Comparison of ENCODE assay signal across 8 mouse cellular contexts in the genomic region with DNA sequence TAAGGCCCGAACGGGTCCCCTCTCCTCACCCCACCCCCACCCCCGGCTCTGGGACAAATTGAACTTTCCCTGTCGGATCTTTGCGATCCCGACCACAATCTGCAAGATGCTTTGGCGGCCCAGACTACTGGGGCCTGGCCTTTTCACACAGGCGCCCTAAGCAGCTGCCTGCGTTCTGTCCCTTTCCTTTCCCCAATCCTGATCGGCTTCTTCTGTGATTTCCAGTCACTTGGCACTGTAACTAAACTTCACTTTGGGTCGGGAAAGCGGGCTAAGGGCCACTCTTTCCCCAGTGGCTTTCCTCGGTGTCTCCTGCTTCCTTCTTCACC. TPM values are rescaled to one million over a fixed set of nuclear protein-coding genes. Genes with fewer than 3 reads are reported as not detected.
DNase-seq lines count a peak whose midpoint lies in the region; ATAC-seq lines count a peak whose summit lies in the region.

No protein-coding gene starts in this region.

- H3K4me1 ChIP-seq in embryonic facial prominence, embryonic 10.5 days = peaks cover 56% of the 10 kb centered on the region
- peaks cover 23% of the 10 kb centered on the region for H3K4me1 ChIP-seq in hindbrain, embryonic 16.5 days (ENCODE audit: control insufficient read depth, insufficient read depth, low read depth, low read length)
- H3K4me1 ChIP-seq in midbrain, embryonic 16.5 days (ENCODE audit: control insufficient read depth, insufficient read depth, low read length) = peaks cover 30% of the 10 kb centered on the region

- H3K27ac ChIP-seq in embryonic facial prominence, embryonic 10.5 days (replicated peaks) = peak overlapping the region; percentile 91
- H3K27ac ChIP-seq in hindbrain, embryonic 16.5 days (ENCODE audit: low read depth, low read length) = peak overlapping the region; percentile 81
- H3K27ac ChIP-seq in midbrain, embryonic 16.5 days (ENCODE audit: low read length) = peak overlapping the region; percentile 69

- H3K36me3 ChIP-seq in embryonic facial prominence, embryonic 10.5 days (replicated peaks) = peaks cover 25% of the 10 kb centered on the region
- H3K36me3 ChIP-seq in hindbrain, embryonic 16.5 days (ENCODE audit: control insufficient read depth, insufficient read depth, low read length) = no peaks in the 10 kb centered on the region
- H3K36me3 ChIP-seq in midbrain, embryonic 16.5 days (ENCODE audit: control insufficient read depth, insufficient read depth, low read length) = no peaks in the 10 kb centered on the region

- no peaks in the 10 kb centered on the region for H3K27me3 ChIP-seq in embryonic facial prominence, embryonic 10.5 days (replicated peaks; ENCODE audit: low read depth, poor library complexity, severe bottlenecking)
- no peaks in the 10 kb centered on the region; the same call in 1 of the 2 replicates for H3K27me3 ChIP-seq in hindbrain, embryonic 16.5 days (replicated peaks; ENCODE audit: control insufficient read depth, insufficient read depth, low read length)
- H3K27me3 ChIP-seq in midbrain, embryonic 16.5 days (ENCODE audit: control insufficient read depth, insufficient read depth, low read depth, low read length) = no peaks in the 10 kb centered on the region

- WGBS in embryonic facial prominence, embryonic 10.5 days = under 1% methylated on average over 13 of the region's 13 CpGs
- WGBS in hindbrain, embryonic 16.5 days = under 1% methylated on average over 13 of the region's 13 CpGs
- under 1% methylated on average over 13 of the region's 13 CpGs for WGBS in midbrain, embryonic 16.5 days

- peak overlapping the region; percentile 95 for H3K4me2 ChIP-seq in hindbrain, embryonic 16.5 days (ENCODE audit: low read length)
- peak overlapping the region; percentile 99 for H3K4me2 ChIP-seq in midbrain, embryonic 16.5 days (ENCODE audit: low read length)

- intact Hi-C loops in left cerebral cortex, postnatal 36 days (cut with DNase I) = no loop called here

- peak; percentile 30 to 38 for DNase-seq in left cerebral cortex, postnatal 36 days (ENCODE audit: low spot score in 2 of 2)
- DNase-seq in left cerebral cortex, adult 9 months (ENCODE audit: low spot score in 2 of 2) = no peak
- DNase-seq in embryonic facial prominence, embryonic 10.5 days (ENCODE audit: low spot score) = no peak
- DNase-seq in left cerebral cortex, adult 11 months (ENCODE audit: low spot score) = no peak
- DNase-seq in layer of hippocampus, adult 9-10 months (ENCODE audit: low spot score) = no peak
- no peak for DNase-seq in right cerebral cortex, adult 18-20 months

- peak overlapping the region; percentile 96 for H3K4me3 ChIP-seq in embryonic facial prominence, embryonic 10.5 days
- peak overlapping the region; percentile 80 for H3K4me3 ChIP-seq in hindbrain, embryonic 16.5 days (ENCODE audit: low read length)
- H3K4me3 ChIP-seq in midbrain, embryonic 16.5 days (ENCODE audit: low read depth, low read length) = peak overlapping the region; percentile 71

- no peak for ATAC-seq in hindbrain, embryonic 16.5 days
- ATAC-seq in midbrain, embryonic 16.5 days = peak; percentile 4; the same call in 1 of the 2 replicates

- H3K9me3 ChIP-seq in embryonic facial prominence, embryonic 10.5 days = no peaks in the 10 kb centered on the region
- no peaks in the 10 kb centered on the region for H3K9me3 ChIP-seq in hindbrain, embryonic 16.5 days (ENCODE audit: control insufficient read depth, low read length)
- H3K9me3 ChIP-seq in midbrain, embryonic 16.5 days (replicated peaks; ENCODE audit: control insufficient read depth, low read length, poor library complexity, severe bottlenecking) = no peaks in the 10 kb centered on the region

- H3K9ac ChIP-seq in hindbrain, embryonic 16.5 days (ENCODE audit: low read depth, low read length) = peak overlapping the region; percentile 77
- H3K9ac ChIP-seq in midbrain, embryonic 16.5 days (ENCODE audit: low read depth, low read length) = peak overlapping the region; percentile 68

RNA-seq across cellular contexts. Expression of a gene that starts 17.5 kb away (rescaled TPM):
- 10 to 100 TPM; 17.5 to 18.1 TPM for total RNA-seq in left cerebral cortex, postnatal 36 days (2021)
- 43.8 and 44.7 TPM in 2 replicates for polyA plus RNA-seq in embryonic facial prominence, embryonic 10.5 days (2016; fragmentation: Nextera tagmentation; extraction: Ambion mirVana)
- 35.5 and 37.8 TPM in 2 replicates for polyA plus RNA-seq in hindbrain, embryonic 16.5 days (2015; fragmentation: Nextera tagmentation; extraction: Ambion mirVana)
- polyA plus RNA-seq in midbrain, embryonic 16.5 days (2015; fragmentation: Nextera tagmentation; extraction: Ambion mirVana) = 38.6 and 40.7 TPM in 2 replicates

RNA-seq across cellular contexts. Expression of a gene that starts 17.6 kb away (rescaled TPM):
- 10 to 100 TPM; 24.7 to 30.7 TPM for total RNA-seq in left cerebral cortex, postnatal 36 days (2021)
- 46.7 and 48.9 TPM in 2 replicates for polyA plus RNA-seq in embryonic facial prominence, embryonic 10.5 days (2016; fragmentation: Nextera tagmentation; extraction: Ambion mirVana)
- polyA plus RNA-seq in hindbrain, embryonic 16.5 days (2015; fragmentation: Nextera tagmentation; extraction: Ambion mirVana) = 43.7 and 45.3 TPM in 2 replicates
- polyA plus RNA-seq in midbrain, embryonic 16.5 days (2015; fragmentation: Nextera tagmentation; extraction: Ambion mirVana) = 47.0 and 47.7 TPM in 2 replicates

RNA-seq across cellular contexts. Expression of a gene that starts 17.6 kb away (rescaled TPM):
- total RNA-seq in left cerebral cortex, postnatal 36 days (2021) = 1 to 10 TPM; 4.5 to 7.8 TPM
- 1.6 and 2.4 TPM in 2 replicates for polyA plus RNA-seq in embryonic facial prominence, embryonic 10.5 days (2016; fragmentation: Nextera tagmentation; extraction: Ambion mirVana)
- 1.7 and 1.9 TPM in 2 replicates for polyA plus RNA-seq in hindbrain, embryonic 16.5 days (2015; fragmentation: Nextera tagmentation; extraction: Ambion mirVana)
- 1.3 and 2.0 TPM in 2 replicates for polyA plus RNA-seq in midbrain, embryonic 16.5 days (2015; fragmentation: Nextera tagmentation; extraction: Ambion mirVana)

RNA-seq across cellular contexts. Expression of a gene that starts 36.7 kb away (rescaled TPM):
- total RNA-seq in left cerebral cortex, postnatal 36 days (2021) = 10 to 100 TPM; 10.6 to 13.5 TPM
- polyA plus RNA-seq in embryonic facial prominence, embryonic 10.5 days (2016; fragmentation: Nextera tagmentation; extraction: Ambion mirVana) = 4.1 and 5.4 TPM in 2 replicates
- 5.2 TPM in 2 replicates for polyA plus RNA-seq in hindbrain, embryonic 16.5 days (2015; fragmentation: Nextera tagmentation; extraction: Ambion mirVana)
- polyA plus RNA-seq in midbrain, embryonic 16.5 days (2015; fragmentation: Nextera tagmentation; extraction: Ambion mirVana) = 5.3 and 7.3 TPM in 2 replicates

Comparison
In these comparisons a context has a peak if more than half of its experiments do, and no peak if none do; other contexts are left out.
1. DNase-seq: peak in left cerebral cortex, postnatal 36 days (2 of 2); none in left cerebral cortex, adult 9 months (0 of 2), embryonic facial prominence, embryonic 10.5 days (single experiment), left cerebral cortex, adult 11 months (single experiment), layer of hippocampus, adult 9-10 months (single experiment) and right cerebral cortex, adult 18-20 months (single experiment).
2. Peak in every context shown above with its lines, with median percentiles within 50 percentile points of each other: H3K27ac ChIP-seq and H3K4me3 ChIP-seq.